Mouse (Mus musculus) right cerebral cortex, adult 2 months (tissue): ENCODE measurements at regions not wholly inside any gene's neighbourhood (a gene's known extent, or its start where the extent isn't known, plus 50 kb on each side); places are given as distances from the start of the nearest gene placed in this dataset.

ENCODE experiments used
- DNase-seq, 2 experiments: peaks; one replicate each; pipeline ENCODE4 v3.0.0; 2021 to 2022; ENCODE audit warnings: low spot score in 2 of 2

DNA sequence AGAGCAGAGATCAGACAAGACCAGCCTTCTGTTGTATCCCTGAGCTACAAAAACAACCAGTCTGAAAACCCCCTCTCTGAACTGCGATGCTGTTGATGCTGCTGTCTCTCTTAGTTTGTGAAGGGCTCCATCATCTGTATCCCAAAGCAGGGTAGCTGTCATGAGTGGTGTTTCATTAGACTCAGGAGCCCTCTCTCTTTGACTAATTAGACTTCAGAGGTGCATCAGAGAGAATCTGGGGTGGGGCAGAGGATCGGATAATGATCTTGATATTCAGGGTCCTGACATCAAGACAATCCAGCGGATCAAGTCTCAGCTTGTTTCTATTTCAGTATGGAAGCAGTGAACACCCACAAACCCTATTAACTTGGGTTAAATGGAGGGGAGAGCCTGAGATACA is 70.6 kb upstream of the Slc24a4 start:
- no peak for DNase-seq

DNA sequence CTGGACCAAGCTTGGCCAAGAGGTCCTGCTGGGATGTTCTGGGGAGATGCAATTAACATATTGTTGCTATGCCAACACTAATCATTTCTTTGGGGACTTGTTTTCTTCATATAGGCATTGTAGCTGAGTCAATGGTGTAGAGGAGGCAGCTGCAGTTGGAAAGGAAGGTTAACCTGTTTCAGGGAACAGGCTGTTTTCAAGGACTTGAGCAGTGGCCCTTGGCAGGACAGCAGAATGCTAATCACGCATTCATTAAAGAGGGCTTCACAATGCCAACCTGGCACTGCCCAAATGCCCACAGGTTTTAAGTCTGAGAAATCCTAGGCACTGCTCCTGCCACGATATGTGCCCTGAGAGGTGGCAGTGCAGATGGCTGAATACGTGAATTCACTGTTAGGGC is 70.1 kb upstream of the Slc24a4 start:
- DNase-seq: no peak

DNA sequence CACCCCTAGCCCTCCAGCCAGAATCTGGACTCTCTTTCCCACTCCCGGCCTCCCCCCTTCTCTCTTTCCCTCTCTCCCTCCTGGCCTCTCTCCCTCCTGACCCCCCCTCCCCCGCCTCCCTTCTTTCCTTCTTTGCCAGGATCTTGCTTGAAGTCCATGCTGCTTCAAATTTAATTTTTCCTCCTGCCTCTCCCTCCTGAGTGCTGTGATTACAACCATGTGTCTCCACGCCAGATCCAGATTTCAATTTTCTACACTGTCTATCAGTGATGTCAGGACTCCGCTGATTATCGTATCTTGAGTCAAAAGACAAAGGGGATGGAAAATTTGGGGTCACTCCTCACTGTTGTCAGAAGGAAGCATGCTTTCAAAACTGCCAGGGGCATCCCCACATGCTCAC is 67.4 kb upstream of the Slc24a4 start:
- DNase-seq: no peak

DNA sequence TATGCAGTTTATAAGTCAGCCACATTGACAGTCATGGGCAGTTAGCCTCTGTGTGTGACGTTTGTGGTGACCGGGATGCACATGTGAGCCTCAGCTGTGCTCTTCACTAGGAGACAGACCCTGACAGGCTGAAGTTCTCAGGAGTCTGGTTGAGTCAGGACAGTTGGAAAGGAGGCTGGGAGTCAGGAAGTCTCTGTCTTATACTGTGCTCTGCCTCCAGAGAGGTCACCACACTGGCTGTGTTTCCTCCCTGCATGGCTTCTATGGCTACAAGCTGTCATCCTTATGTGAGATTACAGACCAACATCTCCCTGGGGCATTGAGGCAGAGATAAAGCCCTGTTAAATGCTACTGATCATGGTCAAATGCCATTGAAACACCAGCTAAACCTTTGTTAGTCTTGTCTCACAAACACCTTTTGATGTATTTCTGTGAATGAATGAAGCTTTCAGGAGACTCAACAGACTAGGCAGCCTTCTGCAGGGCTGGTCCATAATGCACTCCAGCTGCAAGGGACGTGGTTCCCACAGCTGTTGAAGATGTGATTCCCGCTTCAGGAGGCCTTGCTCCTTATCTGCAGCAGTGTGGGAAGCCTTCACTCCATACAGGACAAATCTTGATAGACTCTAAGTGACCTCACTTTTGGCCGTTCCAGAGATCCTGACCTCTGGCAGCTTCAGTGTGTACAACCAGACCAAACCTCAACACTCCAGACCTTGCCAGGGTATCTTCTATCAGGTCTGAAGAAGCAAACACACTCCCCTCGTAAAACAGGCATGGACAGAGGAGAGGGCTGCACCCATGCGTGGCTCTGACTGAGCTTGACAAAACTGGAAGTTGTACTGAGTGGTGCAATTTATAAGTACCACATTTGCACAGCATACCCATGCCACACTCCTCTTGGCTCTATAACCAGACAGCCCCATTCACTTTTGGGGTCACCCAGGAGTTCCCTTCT is 66.6 kb upstream of the Slc24a4 start:
- DNase-seq: no peak

DNA sequence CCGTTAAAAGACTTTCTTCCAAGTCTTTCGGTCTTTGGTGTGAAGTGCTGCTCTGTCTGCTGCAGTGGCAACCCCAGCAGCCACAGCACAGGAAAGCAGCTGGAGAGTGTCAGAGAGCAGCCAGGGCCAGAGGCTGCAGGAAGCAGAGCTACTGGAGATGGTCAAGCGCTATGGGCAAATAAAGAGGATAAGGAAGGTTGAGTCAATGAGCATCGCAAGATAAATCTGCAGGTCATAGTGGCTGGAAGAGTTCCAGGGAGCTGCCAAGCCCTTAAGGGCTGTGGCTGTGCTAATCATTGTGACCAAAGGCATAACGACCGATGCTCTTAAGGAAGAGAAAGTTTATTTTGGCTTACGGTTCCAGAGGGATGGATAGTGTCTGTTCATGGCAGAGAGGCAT is 65.9 kb upstream of the Slc24a4 start:
- no peak for DNase-seq

DNA sequence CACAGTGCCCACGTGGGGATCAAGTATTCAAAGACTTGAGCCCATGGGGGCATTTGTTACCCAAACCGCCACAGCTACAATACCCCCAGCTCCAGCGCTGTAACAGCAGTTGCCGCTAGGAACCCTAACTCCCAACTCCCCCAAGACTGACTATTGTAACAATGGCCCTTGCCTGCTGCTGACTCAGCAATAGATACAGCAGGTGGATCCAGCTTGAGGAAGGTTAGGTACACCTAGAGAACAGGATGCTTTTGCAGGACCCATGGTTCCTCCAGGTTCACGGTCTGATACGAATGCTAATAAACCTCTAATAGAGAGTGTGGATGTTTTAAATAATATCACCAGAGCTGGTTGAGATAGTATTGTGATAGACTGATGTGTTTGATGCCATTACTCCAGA is 65.3 kb upstream of the Slc24a4 start:
- no peak for DNase-seq

DNA sequence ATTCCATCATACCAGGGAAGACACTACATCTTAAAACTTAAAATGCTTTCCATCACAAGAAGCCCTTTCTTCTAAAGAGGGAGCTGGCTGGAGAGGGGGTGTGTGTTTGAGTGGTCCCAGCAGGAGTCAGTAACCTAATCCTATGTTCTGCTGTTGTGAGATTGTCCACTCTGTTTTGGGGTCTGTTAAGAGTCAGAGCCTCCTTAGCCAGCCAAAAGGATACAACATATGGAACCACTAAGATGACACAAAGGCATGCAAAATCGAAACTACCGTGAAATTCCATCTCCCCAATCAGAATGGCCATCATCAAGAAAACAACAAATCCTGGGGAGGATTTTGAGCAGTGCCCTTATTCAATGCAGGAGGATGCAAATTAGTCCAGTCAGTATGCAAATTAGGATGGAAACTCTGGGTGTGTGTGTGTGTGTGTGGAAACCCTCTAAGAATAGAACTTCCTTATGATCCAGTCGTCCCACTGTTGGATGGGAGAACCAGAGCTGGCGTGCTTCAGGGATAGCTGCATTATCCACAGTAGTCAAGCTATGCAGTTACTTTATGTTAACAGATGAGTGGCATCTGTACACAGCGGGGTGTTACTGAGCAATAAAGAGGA is 63.7 kb upstream of the Slc24a4 start:
- peak; percentile 32 to 35 for DNase-seq

DNA sequence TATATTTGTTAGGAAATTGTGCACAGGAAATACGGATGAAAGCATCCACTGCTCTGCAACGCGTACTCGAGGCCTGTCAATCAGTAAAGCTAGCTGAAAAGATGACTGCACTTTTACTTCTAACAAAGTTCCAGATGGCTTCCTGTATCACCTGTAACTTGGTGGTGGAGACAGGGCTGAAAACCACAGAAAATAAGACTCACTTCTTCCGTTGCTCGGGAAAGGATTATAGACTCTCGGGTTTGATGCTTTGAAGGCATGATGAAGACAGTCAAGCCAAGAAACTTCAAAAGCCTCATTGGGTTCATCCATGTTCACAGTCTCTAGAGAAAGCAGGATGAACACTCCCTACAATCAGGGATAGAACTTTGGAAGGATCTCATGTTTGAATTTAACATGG is 60.8 kb upstream of the Slc24a4 start:
- DNase-seq: no peak

DNA sequence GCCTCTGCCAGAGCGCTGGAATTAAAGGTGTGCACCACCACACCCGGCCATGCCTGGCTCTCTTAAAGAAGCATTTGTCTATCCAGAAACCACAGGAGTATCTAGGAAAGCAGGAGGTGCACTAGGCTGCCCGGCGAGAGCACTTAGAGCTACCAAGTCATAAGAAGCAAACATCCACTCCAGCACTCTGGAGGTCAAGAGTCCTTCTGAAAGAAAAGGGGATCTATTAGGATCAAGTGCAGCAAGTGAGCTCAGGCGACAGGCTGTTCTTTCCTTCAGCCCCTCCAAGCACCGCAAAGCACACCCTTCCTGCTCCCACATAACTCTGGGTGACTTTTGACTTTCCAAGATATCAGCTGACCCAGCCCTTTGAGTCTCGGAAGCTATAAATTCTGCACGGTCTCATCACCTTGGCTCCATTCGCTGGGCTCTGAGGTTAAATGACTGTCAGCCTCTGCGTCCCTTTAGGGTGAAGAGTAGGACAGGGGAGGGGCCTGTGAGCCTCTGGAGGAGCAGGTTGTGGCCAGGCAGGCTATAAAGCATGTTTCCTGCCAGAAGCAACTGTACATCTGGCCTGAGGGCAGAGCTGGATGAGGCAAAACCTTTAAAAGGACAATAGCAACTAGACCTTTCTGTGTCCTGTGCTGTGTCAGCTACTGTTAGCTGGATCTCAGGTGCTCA is 58.9 kb upstream of the Slc24a4 start:
- no peak for DNase-seq

DNA sequence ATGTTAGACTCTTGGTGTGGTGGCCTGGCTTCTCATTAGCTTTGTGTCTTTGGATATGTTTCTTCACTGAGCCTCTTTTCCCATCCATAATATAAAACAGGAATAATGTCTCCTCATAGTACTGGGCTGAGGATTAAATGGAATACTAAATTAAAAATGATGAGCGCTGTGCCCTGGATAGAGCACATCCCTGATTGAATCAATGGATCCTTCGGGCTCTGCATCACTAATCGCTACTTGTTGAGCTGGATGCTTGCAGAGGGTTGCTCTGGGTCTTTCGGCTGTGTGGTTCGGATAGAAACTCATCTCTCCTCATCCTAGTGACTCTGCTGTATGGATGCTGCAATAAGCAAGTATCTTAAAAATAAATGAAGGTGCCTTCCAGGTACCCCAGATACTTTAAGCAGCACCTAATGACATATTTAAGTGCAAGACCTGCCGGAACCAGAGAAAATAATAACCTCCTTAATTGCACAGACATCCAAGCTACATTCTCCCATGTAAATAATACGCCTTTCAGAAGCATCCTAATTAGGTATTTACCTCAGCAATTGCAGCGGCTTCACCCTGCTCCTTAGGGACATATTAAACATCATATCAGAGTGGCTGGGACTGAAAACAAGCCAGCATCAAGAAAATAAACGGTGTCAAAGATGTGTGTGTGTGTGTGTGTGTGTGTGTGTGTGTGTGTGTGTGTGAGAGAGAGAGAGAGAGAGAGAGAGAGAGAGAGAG is 56.5 kb upstream of the Slc24a4 start:
- no peak for DNase-seq

DNA sequence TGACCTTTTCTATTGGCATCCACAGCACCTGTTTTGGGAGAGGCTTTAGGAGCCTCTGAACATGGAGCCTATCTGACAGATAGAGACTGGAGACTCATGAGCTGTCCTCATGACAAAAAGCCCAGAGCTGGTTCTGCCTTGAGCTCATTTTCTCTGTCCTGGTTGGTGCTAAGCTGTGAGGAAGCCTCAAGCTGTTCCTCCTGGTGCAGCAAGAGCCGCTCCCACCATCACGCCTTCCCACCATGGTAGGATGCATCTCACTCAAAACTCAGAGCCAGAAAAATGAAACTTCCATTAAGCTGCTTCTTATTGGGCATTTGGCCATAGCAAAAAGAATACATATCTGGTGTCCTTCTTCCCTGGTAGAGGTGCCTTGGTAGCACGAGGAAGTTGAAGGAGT is 55.0 kb upstream of the Slc24a4 start:
- DNase-seq: peak in 1 of 2 experiments; percentile 9

DNA sequence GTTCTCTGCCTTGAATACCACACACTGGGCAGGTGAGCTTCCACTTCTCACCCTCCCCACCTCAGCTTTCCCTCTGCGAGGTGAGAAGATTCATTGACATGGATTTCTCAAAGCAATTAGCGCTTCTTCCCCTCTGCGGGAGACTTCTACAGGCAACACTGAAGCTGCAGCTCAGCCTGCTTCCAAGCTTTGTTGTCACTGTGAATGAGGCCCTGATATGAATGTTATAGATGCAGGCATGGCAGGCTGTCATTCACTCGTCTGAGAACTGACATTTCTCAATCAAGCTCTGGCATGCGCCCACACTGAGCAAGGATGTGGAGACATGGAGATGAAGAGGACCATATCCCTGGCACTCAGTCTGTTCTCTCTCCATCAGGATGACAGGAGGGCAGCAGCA is 52.2 kb upstream of the Slc24a4 start:
- no peak for DNase-seq
